Mouse (Mus musculus): ENCODE results near the gene Abcg2. TPM values are rescaled to one million over a fixed set of nuclear protein-coding genes. Genes with fewer than 3 reads are reported as not detected.

Gene Abcg2
- total and polyA plus RNA-seq, 3 experiments = 16.6 to 39.9 (median 25.0) TPM

GRCm38 (mm10) chr6:58608422-58608821, 24.1 kb downstream of the Abcg2 start (continued):
- TF ChIP-seq NRF1 (IDR thresholded peaks at IDR 0.05; ENCODE audit: low read depth, low read length) (no peak), POLR2A (IDR thresholded peaks at IDR 0.05; ENCODE audit: low read depth, low read length) (no peak), CHD1 (IDR thresholded peaks at IDR 0.05; ENCODE audit: low read depth, low read length) (no peak), RCOR1 (conservative IDR thresholded peaks at IDR 0.05; ENCODE audit: low read depth, low read length) (no peak)

- DNase-seq (ENCODE audit: extremely low read depth) = no peak
- dilution Hi-C loops (cut with MboI; ENCODE audit: extremely low pct_ligation_motif_present, extremely low pct_unique_long_range_greater_than_20kb, low sequenced_read_pairs) = no loop called here
- 0 out of 4 replicates have a peak, but pooled peaks cover 0 to 4% of the 10 kb centered on the region in 2 experiments for H3K4me1 ChIP-seq (ENCODE audit: control insufficient read depth in 1 of 2, insufficient read depth in 2 of 2)
- H3K4me2 ChIP-seq (ENCODE audit: insufficient read depth, low read depth, poor library complexity, severe bottlenecking) = no peak overlapping the region
- peaks cover 8% of the 10 kb centered on the region for H3K9me3 ChIP-seq (replicated peaks; ENCODE audit: low read length)
- H3K4me3 ChIP-seq (replicated peaks in 1 of 3; ENCODE audit: low read depth in 2 of 3, low read length in 2 of 3, poor library complexity in 1 of 3) = no peak overlapping the region
- no peaks in the 10 kb centered on the region for H3K36me3 ChIP-seq (replicated peaks in 1 of 2; ENCODE audit: control insufficient read depth in 1 of 2, insufficient read depth in 1 of 2, low read length in 1 of 2)
- in situ Hi-C loops (cut with MboI; ENCODE audit: low pct_ligation_motif_present, low pct_unique_long_range_greater_than_20kb, low sequenced_read_pairs) = no loop called here
- H3K79me2 ChIP-seq (replicated peaks; ENCODE audit: control insufficient read depth, extremely low read depth, insufficient read depth, poor library complexity, severe bottlenecking) = no peaks in the 10 kb centered on the region
- no peak overlapping the region for H3K27ac ChIP-seq (ENCODE audit: insufficient read depth, low read depth)
- H3K27me3 ChIP-seq (replicated peaks) = no peaks in the 10 kb centered on the region
- TF ChIP-seq ZMIZ1 (IDR thresholded peaks at IDR 0.05; ENCODE audit: low read depth, low read length) (no peak), ELF1 (IDR thresholded peaks at IDR 0.05; ENCODE audit: low read depth, low read length) (no peak), MAFK (IDR thresholded peaks at IDR 0.05; ENCODE audit: insufficient replicate concordance, low read length) (no peak), USF2 (conservative IDR thresholded peaks at IDR 0.05; ENCODE audit: low read depth, low read length) (no peak), RCOR1 (conservative IDR thresholded peaks at IDR 0.05; ENCODE audit: low read depth, low read length) (no peak), NELFE (IDR thresholded peaks at IDR 0.05; ENCODE audit: low read depth, low read length) (no peak), EP300 (IDR thresholded peaks at IDR 0.05; ENCODE audit: low read length) (no peak)
- H3K9ac ChIP-seq (ENCODE audit: insufficient read depth, low read depth) = no peak overlapping the region
Measured at GRCm38 (mm10) chr6:58609919-58610759, 25.8 kb downstream of the Abcg2 start.

- H3K4me1 ChIP-seq (ENCODE audit: control insufficient read depth in 1 of 2, insufficient read depth in 2 of 2) = 0 out of 4 replicates have a peak, but pooled peaks cover 0 to 4% of the 10 kb centered on the region in 2 experiments
- H3K4me2 ChIP-seq (ENCODE audit: insufficient read depth, low read depth, poor library complexity, severe bottlenecking) = no peak overlapping the region
- no peak for DNase-seq (ENCODE audit: extremely low read depth)
- peaks cover 8% of the 10 kb centered on the region for H3K9me3 ChIP-seq (replicated peaks; ENCODE audit: low read length)
- H3K27ac ChIP-seq (ENCODE audit: insufficient read depth, low read depth) = no peak overlapping the region
- no peak overlapping the region for H3K4me3 ChIP-seq (replicated peaks in 1 of 3; ENCODE audit: low read depth in 2 of 3, low read length in 2 of 3, poor library complexity in 1 of 3)
- in situ Hi-C loops (cut with MboI; ENCODE audit: low pct_ligation_motif_present, low pct_unique_long_range_greater_than_20kb, low sequenced_read_pairs) (no loop called here), dilution Hi-C loops (cut with MboI; ENCODE audit: extremely low pct_ligation_motif_present, extremely low pct_unique_long_range_greater_than_20kb, low sequenced_read_pairs) (no loop called here)
- no peaks in the 10 kb centered on the region for H3K36me3 ChIP-seq (replicated peaks in 1 of 2; ENCODE audit: control insufficient read depth in 1 of 2, insufficient read depth in 1 of 2, low read length in 1 of 2)
- H3K27me3 ChIP-seq (replicated peaks) = no peaks in the 10 kb centered on the region
- H3K79me2 ChIP-seq (replicated peaks; ENCODE audit: control insufficient read depth, extremely low read depth, insufficient read depth, poor library complexity, severe bottlenecking) = no peaks in the 10 kb centered on the region
- H3K9ac ChIP-seq (ENCODE audit: insufficient read depth, low read depth) = no peak overlapping the region
- TF ChIP-seq GABPA (IDR thresholded peaks at IDR 0.05; ENCODE audit: insufficient replicate concordance, low read depth, low read length) (no peak), CHD1 (IDR thresholded peaks at IDR 0.05; ENCODE audit: low read depth, low read length) (no peak), UBTF (IDR thresholded peaks at IDR 0.05; ENCODE audit: low read depth, low read length) (no peak), EP300 (IDR thresholded peaks at IDR 0.05; ENCODE audit: low read length) (no peak), MAFK (IDR thresholded peaks at IDR 0.05; ENCODE audit: insufficient replicate concordance, low read length) (no peak), MAX (IDR thresholded peaks at IDR 0.05; ENCODE audit: low read length) (no peak), ZMIZ1 (IDR thresholded peaks at IDR 0.05; ENCODE audit: low read depth, low read length) (no peak), IRF4 (IDR thresholded peaks at IDR 0.05; ENCODE audit: low read depth, low read length) (no peak), ZNF384 (IDR thresholded peaks at IDR 0.05; ENCODE audit: low read depth, low read length) (no peak), ETS1 (conservative IDR thresholded peaks at IDR 0.05; ENCODE audit: low read depth, low read length) (no peak), POLR2A (IDR thresholded peaks at IDR 0.05; ENCODE audit: low read depth, low read length) (no peak), MAZ (IDR thresholded peaks at IDR 0.05; ENCODE audit: low read depth, low read length) (no peak), SIN3A (IDR thresholded peaks at IDR 0.05; ENCODE audit: low read length) (no peak)
Measured at GRCm38 (mm10) chr6:58610760-58611654, 26.7 kb downstream of the Abcg2 start.

All from CH12.LX (cell line).